Mouse (Mus musculus): ENCODE data around the gene Tbc1d10b.

GRCm38 (mm10) chr7:127223106-127223505, 14.8 kb upstream of the Tbc1d10b start:
- no peak for TF ChIP-seq MAX (IDR thresholded peaks at IDR 0.05; ENCODE audit: low read length)
- TF ChIP-seq JUND (conservative IDR thresholded peaks at IDR 0.05; ENCODE audit: low read depth, low read length) = no peak
- no peak for TF ChIP-seq EP300 (IDR thresholded peaks at IDR 0.05; ENCODE audit: low read length)
- no peak for TF ChIP-seq CTCF (conservative IDR thresholded peaks at IDR 0.05 in 1 of 2, IDR thresholded peaks at IDR 0.05 in 1 of 2; ENCODE audit: low read depth in 2 of 2, low read length in 2 of 2)
- TF ChIP-seq USF2 (conservative IDR thresholded peaks at IDR 0.05; ENCODE audit: low read depth, low read length) = no peak
- TF ChIP-seq POLR2A (IDR thresholded peaks at IDR 0.05; ENCODE audit: low read depth, low read length) = no peak
- no peak for TF ChIP-seq MYC (IDR thresholded peaks at IDR 0.05; ENCODE audit: low read depth, low read length)
- no peak for TF ChIP-seq RCOR1 (conservative IDR thresholded peaks at IDR 0.05; ENCODE audit: low read depth, low read length)
- no peak for TF ChIP-seq BHLHE40 (IDR thresholded peaks at IDR 0.05; ENCODE audit: low read depth, low read length)
- no peak for TF ChIP-seq RAD21 (IDR thresholded peaks at IDR 0.05; ENCODE audit: low read depth, low read length)
- TF ChIP-seq CHD1 (IDR thresholded peaks at IDR 0.05; ENCODE audit: low read depth, low read length) = no peak
